Mouse (Mus musculus) retina, postnatal 7 days (tissue): ENCODE results near the gene Lman2.

Source experiments
- DNase-seq: peaks from one replicate; pipeline ENCODE4 v3.0.0-alpha.2; 2012; ENCODE audit warnings: low read depth, low spot score

Gene Lman2

DNA sequence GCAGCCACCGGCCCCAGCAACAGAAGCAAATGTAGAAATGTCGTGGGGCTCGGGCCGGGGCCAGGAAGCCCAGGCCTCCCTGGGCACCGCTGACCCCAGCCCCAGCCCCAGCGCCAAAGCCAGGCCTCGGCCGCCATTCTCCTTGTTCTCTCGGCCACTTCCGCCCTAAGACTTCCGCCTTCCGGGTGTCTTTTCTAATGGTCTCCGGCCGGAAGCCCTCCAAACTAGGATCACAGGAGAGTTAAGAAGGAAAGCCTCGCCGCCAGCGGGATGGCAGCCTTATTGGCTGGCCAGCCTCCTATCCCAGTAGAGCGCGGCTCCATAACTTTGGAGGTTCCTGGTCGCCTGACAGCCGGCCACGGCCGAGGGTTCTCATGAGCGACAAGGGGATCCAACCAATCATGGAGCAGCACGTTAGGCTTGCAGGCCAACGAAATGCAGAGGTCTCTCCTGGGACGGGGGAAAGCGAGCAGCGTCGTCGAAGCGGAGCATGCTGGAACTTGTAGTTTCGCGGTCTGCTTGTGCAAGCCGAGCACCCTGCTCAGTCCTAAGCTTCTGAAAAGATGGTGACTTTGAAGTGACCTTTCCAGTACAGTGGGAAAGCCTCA lies at the start of gene Lman2:
Gene Lman2, minus strand, starts transcription at position 331 of the 608 bp plus-strand sequence.
- peak; percentile 94 for DNase-seq

DNA sequence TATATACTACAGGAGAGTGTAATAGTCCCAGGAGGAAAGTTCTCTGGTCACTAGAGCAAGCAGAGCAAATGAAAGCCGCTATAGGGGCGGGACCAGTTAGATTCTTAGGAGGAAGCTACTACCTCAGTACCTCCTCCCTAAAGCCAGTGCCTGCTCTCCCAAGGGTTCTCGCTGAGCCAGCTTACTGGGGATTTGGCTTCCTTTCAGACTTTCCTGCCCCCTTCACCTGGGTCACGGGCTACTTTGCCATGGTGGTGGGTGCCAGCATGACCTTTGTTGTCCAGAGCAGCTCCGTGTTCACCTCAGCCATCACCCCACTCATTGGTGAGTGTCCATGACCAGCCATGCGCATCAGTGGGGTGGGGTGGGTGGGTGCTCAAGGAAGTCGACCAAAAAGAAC lies 49.2 kb upstream of the Lman2 start:
- no peak for DNase-seq

GRCm38 (mm10) chr13:55408546-55409120 lies 46.0 kb upstream of the Lman2 start:
- DNase-seq = no peak

GRCm38 (mm10) chr13:55407341-55407740 lies 44.8 kb upstream of the Lman2 start:
- no peak for DNase-seq

DNA sequence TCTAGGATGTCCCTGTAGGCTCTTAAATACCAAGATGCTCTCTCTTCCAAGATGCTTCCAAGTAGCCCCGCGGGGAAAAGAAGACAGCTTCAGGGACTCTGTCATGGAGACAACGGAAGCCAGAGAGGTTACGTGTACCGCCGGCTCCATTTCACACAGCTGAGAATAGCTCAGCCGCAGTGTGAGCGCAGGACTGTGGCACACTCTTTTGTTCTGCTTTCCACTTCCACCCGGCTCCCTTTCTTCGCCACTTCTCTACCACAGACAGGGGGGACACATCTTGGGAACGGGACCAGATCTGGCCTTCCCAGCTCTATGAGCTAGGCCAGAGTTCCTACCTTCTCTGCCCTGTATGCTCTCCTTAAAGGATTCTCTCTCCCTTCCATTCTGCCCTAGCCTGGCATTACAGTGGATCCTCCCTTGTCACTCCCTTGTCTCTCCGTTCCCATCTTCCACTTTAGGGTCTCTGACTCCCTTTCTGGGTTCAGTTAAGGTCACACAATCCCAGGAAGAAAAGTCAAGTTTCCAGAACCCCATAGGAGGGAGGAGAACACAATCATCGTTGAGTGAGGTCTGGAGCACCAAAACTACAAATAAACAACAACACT lies 43.3 kb upstream of the Lman2 start:
- no peak for DNase-seq

- DNase-seq = peak; percentile 72
These were observed 42.5 kb upstream of the Lman2 start for GRCm38 (mm10) chr13:55404853-55405782.

GRCm38 (mm10) chr13:55403935-55404852 lies 41.6 kb upstream of the Lman2 start:
- DNase-seq = no peak

- no peak for DNase-seq
These were observed 40.7 kb upstream of the Lman2 start for GRCm38 (mm10) chr13:55403266-55403665.

- no peak for DNase-seq
These were observed 37.4 kb upstream of the Lman2 start for GRCm38 (mm10) chr13:55400039-55400346.

DNA sequence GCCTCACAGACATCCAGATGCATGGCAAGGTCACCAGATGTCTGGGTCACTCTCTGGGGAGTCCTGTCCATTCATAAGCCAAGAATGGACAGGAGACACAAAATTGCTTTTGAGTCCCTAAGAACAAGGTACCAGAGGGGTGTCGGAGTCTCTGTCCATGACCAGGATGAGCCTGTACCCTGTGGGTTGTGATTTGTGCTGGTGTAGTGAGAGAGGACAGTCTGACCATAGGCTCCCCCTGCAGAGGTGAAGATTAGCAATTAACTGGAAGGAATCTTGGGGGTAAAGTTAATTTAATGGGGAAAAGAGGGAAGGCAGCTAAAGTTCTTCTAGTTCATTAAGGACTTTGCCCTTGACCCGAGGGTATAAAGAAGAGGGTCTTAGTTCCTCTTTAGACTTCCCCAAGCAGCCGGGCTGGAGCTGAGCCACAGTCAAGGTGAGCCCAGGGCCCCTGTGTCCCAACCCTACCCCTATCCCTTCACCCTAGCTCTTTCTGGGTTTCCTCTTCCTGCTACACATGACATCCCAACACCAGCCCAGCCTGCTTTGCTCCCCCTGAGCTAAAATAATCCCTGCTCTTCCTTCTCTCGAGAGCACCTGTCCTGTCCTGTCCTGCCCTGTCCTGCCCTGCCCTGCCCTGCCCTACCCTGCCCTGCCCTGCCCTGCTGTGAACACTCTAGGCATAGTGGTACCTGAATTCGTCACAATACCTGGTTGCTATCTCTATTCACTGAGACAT lies 36.9 kb upstream of the Lman2 start:
- DNase-seq = no peak

DNA sequence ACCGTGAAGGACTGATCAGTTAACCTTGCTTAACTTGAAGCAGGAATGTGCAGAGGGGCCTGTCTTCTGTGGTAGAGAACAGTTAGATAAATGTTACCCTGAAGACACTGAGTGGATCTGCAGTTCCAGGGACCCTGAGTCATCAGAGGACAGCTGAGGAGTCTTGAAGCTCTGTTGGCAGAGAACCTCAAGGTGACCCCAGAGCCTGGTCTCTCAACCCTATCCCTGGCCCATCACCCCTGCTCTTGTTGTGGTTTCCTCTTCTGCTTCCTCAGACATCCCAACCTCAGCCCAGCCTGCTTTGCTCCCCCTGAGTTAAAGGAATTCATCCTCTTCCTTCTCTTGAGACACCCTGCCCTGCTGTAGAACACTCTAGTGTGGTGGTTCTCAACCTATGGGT lies 35.5 kb upstream of the Lman2 start, which contains the start of gene Slc34a1:
Gene Slc34a1, plus strand, starts transcription at position 100 of the 400 bp plus-strand sequence.
- no peak for DNase-seq

DNA sequence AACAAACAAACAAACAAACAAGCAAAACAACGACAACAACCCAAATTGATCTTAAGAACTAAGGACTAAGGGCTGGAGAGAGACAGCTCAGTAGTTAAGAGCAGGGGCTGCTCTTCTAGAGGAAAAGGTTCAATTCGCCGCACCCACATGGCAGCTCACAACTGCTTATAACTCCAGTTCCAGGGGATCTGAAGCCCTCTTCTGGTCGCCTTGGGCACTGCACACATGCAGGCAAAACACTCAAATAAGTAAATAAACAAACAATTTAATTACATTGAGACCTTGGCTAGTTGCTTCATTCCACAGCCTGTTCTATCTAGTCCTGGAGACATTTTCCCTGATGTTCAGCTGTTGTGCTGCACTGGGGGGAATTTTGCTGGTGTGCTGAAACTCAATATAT lies 30.4 kb upstream of the Lman2 start:
- DNase-seq = no peak

GRCm38 (mm10) chr13:55391626-55392029 lies 29.0 kb upstream of the Lman2 start:
- no peak for DNase-seq

GRCm38 (mm10) chr13:55390644-55391043 lies 28.1 kb upstream of the Lman2 start:
- DNase-seq = no peak

- DNase-seq = no peak
These were observed 19.2 kb upstream of the Lman2 start for GRCm38 (mm10) chr13:55381790-55382189.

DNA sequence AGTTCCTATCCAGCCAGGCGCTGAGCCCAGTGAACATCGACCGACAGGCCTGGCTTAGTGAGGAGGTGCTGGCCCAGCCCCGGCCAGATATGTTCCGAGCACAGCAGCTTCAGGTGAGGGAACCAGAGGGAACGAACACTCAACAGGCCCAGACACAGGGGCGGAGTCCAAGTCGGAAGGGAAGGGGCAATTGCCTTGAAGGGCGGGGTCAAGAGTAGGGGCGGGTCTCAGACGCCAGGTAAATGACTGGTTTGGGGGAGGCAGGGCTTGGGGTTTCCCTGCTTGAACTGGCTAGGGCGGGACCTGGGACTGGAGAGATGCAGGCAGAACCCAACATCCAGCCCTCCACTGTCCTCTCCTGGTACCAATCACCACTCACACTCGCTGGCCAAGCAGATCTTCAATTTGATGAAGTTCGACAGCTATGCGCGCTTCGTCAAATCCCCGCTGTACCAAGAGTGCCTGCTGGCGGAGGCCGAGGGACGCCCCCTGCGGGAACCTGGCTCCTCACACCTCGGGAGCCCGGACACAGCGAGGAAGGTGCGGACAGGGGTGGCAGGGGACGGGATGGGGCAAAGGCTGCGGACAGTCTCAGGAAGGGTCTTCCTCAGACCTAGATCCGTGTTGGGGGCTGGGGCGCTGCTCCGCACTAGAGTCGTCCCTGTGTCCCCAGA lies 16.5 kb upstream of the Lman2 start:
- DNase-seq = no peak

DNA sequence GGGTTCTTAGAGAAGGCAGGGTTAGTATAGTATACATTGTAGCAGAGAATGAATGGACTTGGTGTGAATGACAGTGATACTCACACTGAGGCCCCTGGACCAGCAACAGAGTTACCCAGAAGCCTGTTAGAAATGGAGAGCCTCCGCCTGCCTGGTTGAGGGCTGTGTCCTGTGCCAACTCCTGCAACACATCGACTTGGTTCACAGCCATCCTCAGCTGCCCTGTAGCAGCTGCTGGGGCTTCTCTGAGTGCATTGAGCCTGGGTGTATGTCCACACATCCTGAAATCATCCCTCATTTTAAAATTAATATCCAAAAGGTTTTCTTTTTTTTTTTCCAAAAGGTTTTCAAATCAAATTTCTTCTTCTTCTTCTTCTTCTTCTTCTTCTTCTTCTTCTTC lies 13.3 kb upstream of the Lman2 start:
- DNase-seq = no peak

DNA sequence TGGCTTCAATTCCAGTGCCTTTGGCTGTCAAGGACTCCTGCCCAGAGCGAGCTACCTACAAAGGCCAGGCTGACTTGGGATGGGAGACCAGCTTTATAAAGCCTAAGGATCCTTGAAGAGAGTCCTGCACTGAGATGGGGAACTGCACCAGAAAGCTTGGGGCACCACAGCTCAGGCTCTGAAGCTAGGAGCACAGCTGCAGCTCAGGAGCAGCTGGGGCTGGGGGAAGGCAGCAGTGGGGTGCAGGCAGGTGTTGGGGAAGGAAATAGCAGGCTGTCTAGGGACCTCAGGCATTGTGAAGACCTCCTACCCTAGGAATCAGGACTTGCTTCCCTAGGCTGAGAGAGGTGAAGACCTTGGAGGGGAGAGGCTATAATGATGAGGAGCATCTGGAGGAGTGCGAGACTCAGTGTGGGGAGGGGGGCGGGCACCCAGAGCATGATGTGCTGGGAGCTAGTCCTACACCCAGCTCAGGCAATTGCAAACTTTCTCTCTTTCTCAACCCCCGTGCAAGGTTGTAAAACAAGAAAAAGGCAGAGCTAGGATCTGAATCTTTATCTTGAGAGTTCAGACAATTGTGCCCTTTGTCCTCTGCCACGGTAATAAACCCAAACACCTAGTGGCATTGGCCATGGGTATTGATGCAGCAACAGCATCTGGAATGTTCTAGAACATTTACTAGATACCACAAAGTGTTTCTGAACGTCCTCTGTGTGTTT lies 11.8 kb upstream of the Lman2 start:
- no peak for DNase-seq

- no peak for DNase-seq
These were observed 9.2 kb upstream of the Lman2 start for GRCm38 (mm10) chr13:55371740-55372139.
